Mouse (Mus musculus) natural killer cell, adult 2 months (primary cell): ENCODE data around the gene Tspan32.

Source experiments
- DNase-seq, 2 experiments: peaks; one replicate each; pipeline ENCODE4 v3.0.0; 2022; ENCODE audit warnings: low spot score in 2 of 2

Tspan32 gene

GRCm38 (mm10) chr7:143053961-143054611 is 49.2 kb downstream of the Tspan32 start:
- no peak for DNase-seq

GRCm38 (mm10) chr7:143054612-143054965 is 49.7 kb downstream of the Tspan32 start:
- no peak for DNase-seq

- no peak for DNase-seq
These were observed 50.2 kb downstream of the Tspan32 start for GRCm38 (mm10) chr7:143055001-143055400.

GRCm38 (mm10) chr7:143055499-143056186 is 50.8 kb downstream of the Tspan32 start:
- DNase-seq, result no peak

- DNase-seq, result no peak
These were observed 52.2 kb downstream of the Tspan32 start for GRCm38 (mm10) chr7:143057023-143057422.

- no peak for DNase-seq
These were observed 52.9 kb downstream of the Tspan32 start for GRCm38 (mm10) chr7:143057667-143058220.

- no peak for DNase-seq
These were observed 53.4 kb downstream of the Tspan32 start for GRCm38 (mm10) chr7:143058221-143058697.

- no peak for DNase-seq
These were observed 54.5 kb downstream of the Tspan32 start for GRCm38 (mm10) chr7:143059202-143059870.

- no peak for DNase-seq
These were observed 57.9 kb downstream of the Tspan32 start for GRCm38 (mm10) chr7:143062704-143063103.

GRCm38 (mm10) chr7:143064226-143064625 is 59.4 kb downstream of the Tspan32 start:
- DNase-seq, result no peak

- DNase-seq, result no peak
These were observed 60.8 kb downstream of the Tspan32 start for GRCm38 (mm10) chr7:143065692-143066091.

GRCm38 (mm10) chr7:143067469-143067868 is 62.6 kb downstream of the Tspan32 start:
- DNase-seq, result no peak

- DNase-seq, result no peak
These were observed 63.1 kb downstream of the Tspan32 start for GRCm38 (mm10) chr7:143067897-143068296.

GRCm38 (mm10) chr7:143068316-143068881 is 63.6 kb downstream of the Tspan32 start:
- DNase-seq, result no peak

GRCm38 (mm10) chr7:143068882-143069591 is 64.2 kb downstream of the Tspan32 start, which contains the start of gene Tssc4:
Tssc4 (plus strand) TSS chr7:143069249.
- peak; percentile 94 to 98 for DNase-seq
